Mouse (Mus musculus) adrenal gland, adult 18-20 months (tissue): ENCODE results near the gene Ptprh. TPM values are rescaled to one million over a fixed set of nuclear protein-coding genes. Genes with fewer than 3 reads are reported as not detected.

Experiments
- DNase-seq, 2 experiments: peaks; one replicate each; pipeline ENCODE4 v3.0.0; 2021 to 2022; ENCODE audit warnings: low spot score in 2 of 2
- total RNA-seq, 2 experiments: library from RNA; stranded (reverse); gene quantifications; 1 replicate in 1 of 2; 2 replicates in 1 of 2; pipeline ENCODE4 v1.2.3; 2021

Ptprh gene
- total RNA-seq, 2 experiments from 2014 or later, result not detected

DNA sequence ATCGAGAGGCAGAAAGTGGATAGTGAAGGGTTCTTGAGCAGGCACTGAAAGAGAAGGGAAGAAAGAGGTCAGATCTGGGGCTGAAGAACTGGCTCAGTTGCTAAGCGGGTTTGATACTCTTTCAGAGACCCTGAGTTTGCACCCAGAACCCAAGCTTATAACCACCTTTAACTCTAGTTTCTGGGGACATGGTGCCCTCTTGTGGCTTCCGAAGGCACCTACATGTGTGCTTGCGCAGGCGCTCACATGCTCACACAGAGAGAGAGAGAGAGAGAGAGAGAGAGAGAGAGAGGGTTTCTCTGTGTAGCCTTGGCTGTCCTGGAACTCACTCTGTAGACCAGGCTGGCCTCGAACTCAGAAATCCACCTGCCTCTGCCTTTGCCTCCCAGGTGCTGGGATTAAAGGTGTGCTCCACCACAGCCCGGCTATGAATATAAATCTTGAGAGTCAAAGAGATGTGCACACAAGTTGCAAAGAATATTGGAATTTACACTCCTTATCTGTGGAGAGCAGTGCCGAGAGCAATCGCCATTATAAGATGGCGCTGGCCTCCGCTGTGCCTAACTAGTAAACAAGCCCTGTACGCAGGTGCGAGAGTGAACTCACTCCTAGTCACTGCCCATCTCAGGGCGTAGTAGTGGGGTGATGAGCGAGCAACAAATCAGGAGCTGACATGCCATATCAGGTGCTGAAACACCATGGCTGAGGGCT, 79.5 kb downstream of the Ptprh start, which contains the start of gene Tnni3:
TSS of gene Tnni3 (minus strand) at position 18 of the 711 bp plus-strand sequence.
- DNase-seq, result peak; percentile 26 to 46

DNA sequence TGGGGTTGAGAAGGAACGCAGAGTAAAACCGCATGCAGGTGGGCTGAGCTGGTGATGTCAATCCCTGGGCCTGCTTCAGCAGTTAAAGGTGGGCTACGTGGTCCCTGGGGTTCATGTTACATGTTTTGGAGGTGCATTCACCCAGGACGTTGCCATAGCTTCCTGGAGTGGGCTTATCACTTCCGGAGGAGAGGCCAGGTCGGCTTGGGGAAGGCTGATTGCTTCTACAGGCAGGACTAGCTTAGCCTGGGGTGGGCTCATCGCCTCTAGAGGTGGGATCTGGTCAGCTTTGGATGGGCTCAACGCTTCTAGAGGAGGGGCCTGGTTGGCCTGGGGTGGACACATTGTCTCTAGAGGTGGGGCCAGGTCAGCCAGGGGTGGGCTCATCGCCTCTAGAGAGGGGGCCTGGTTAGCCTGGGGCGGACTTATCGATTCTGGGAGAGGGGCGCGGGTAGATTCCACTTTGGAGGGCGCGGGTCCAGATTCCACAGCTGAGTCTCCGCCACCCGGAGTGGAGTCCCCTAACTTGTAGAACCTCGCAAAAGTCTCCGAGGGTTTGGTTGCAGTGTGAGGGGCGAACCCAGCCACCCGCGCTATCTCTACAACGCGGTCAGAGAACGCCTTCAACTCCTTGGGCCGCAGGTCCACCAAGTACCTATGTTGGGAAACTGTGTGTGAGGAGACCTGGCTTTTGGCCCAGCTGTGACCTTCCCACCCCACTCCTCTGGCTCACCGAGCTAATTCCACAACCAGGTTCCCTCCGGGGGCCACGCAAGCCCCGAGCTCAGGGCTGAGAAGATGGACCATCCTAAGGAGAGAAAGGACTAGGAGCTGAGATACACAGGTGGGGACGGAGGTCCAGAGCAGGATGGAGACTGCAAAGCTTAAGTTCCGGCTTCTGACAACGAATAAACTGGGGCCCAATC, 80.4 kb downstream of the Ptprh start:
- DNase-seq, result no peak

DNA sequence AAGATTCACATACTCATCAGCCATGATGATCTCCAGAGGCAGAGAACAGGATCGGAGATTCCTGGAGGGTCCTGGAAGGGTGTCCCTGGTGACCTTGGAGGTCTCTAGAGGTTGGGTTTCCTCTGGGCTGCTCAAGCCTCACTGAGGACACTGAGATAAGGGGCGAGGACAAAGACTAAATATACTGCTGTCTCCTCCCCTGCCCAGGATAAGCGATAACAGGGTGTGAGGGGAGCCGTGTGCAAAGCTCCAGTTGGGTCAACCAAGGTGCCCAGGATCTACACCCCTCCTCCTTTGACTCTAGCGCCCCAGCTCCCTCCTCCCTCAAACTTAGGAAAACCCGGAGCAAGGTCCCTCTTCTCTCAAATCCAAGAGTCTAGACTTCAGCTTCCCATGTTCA, 81.5 kb downstream of the Ptprh start:
- no peak for DNase-seq

DNA sequence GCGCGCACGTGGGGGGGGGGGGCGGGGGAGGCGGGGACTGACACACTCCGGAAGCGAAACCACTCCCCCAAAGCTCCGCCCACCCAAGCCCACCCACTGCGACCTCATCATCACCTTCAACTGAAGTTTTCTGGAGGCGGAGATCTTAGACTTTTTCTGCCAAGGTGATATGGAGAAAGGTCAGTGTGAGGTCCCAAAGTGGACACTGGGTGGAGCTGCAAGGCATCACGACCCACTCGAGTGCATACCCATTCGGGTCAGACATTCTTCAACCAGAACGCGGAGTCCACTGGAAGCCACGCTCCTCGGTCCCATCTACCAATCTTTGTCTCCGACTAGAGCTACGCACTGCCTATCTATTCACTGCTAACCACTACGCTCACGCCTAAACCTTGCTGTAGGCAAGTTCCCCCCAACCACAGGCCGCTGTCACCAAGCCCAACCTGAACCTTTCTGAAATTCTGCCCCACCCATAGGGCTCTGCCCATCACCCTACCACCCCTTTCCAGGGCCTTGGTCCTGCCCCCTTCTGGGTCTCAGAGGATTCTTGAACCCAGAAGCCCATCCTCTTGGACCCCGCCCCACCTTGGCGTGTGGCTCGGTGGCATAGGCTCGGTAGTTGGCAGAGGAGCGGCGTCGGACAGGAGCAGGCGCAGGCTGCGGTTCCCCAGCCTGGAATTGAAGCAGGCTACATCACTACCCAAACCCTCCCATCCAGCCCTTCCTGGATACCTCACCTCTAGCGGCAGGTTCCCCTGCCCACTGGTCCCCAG, 82.4 kb downstream of the Ptprh start:
- DNase-seq, result no peak

DNA sequence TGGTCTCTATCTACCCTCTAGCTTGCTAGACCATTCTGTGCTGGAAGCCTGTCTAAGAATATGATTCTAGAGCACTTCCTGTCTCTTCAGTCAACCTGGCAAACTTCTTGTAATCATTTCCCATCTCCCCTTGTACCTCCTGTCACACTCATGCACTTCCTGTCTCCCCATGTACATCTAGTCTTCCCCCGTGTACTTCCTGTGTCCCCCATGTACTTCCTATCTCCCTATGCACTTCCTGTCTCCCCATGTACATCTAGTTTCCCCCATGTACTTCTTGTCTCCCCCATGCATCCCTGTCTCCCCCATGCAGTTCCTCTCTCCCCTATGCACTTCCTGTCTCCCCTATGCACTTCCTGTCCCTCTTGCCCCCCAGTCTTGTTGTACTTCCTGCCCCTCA, 85.4 kb downstream of the Ptprh start:
- DNase-seq, result no peak

DNA sequence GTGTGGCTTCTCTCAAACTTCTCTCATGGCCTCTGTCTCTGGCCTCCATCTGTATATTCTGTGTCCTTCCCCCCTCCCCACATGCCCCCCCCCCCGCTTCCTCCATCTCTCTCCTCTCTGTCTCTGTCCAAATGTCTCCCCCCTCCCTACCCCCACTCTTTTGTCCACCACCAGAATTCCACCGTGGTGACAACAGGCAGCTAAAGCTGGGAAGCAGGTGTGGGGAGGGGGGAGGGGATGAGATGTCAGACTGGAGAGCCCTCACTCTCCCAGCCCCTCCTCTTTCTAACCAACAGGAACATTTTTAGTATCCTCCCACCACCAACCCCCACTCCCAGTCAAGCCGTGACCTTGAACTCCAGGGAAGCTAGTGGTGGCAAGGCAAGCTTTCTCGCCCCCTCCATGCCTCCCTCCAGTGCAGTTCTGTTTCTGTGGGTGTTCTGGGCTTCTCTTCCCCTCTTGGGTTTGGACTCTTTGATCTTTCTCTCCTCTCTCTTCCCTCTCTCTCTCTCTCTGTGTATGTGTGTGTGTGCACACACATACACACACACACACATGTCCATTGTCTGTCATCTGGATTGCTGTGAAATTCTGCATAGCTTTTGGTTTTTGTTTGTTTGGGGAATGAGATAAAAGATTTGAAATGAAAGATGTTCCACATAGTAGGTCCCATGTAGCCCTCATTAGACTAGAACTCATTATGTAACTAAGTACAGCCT, 87.3 kb downstream of the Ptprh start, which contains the start of gene Tnnt1:
TSS of gene Tnnt1 (minus strand) at position 51 of the 719 bp plus-strand sequence.
- DNase-seq, result no peak

DNA sequence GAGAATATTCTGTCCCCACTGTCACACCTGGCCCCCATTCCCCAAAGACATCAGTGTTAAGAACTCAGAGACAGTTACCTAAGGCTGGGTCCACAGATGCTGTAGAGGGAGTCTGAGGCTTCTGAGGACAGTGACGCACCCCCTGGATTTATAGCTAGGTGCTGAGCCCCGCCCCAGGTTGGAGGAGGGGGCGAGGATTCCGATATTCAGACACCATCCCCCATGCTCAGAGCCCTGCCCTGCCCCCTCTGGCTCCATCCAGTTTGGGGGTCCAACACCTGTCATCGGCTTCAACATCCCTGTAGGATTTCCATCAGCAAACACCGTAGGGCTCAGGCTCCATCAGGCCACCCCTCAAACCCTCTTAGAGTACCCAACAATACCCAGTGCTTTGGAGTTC, 88.0 kb downstream of the Ptprh start:
- DNase-seq, result no peak

DNA sequence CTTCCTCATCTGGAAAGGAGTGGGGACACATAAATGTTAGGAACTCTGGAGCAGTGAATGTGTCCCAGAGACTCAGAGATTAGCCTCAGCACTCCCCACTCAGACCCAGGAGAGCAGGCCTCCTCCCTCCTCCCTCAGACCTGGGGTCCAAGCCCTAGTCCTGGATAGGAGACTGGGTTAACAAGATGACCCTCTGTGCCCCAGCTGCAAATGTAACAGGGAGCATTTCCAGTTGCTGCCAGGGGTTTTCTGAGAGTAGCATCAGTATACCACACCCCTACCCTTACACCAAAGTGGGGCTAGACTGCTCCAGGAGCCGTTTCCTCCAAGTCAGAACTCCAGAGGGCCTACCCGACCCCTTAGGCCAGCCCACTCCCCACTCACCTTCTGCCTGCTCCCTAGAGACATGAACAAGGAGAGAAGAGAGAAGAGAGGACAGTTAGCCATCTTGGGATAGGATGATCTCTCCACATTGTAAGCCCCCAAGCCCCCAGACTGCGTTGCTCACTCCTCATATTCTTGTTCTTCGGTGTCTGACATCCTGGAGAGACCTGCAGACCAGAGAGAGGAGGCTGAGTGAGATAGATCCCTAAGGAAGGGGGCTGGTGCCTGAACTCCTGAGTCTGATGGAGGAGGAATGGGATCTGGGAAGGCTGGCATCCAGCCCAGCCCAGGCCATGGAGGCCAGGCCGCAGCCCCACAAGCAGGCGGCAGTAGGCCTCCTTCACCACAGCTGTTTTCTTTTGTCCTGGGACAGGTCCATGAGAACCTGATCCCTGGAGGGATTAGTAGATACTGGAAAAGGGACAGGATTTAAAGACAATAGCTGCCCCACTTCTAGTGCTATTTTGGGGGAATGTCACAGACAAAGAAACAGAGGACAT, 89.8 kb downstream of the Ptprh start:
- DNase-seq, result no peak

DNA sequence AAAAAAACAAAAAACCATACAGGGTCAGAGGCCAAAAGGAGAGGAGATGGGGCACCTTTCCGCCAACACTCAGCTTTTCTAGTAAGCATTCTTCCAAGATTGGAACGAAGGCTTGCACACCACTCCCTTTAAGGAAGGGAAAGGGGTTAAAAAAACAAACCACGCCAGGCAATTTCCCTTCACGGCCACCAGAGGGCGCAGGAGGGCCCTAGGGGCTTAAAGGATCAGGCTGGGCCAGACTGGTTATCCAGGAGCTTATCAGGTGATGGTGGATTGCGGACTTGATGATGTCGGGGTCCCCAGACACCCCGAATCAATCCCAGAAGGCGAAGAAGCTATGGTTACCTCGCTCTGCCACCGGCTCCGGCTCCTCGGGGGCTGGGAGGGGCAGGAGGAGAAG, 90.6 kb downstream of the Ptprh start:
- no peak for DNase-seq

DNA sequence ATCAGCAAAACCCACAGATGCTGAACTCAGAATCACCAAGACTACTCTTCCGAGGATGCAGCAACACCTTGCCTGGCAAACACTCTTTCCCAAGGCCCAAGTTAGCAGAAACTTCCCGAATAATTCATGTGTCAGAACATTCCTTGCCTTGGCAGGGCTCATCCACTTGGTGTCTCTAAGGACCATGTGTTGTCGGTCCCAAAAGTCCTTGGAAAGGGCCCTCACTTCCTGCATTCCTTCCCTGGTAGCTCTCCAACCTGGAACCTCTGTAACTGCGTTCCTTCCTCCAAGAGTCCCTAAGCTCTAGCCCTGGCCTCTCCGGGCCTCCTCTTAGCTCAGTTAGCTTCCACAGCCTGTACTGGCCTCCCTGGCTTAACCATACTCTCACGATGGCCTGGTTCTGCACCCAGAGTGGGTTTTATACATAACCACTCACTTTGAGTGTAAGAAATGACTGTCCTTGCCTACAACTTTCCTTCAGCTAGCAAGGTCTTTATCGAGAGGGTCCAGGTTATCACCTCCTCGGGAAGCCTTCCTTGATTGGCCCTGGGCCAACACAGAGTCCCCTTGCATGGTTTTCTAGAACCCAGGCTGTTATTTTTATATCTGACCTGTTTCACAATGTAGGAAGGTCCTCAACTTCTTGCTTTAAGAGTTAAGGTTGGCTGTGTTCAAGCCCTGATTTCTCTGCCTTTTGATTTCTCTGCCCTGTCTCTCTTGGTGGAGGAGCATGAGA, 92.2 kb downstream of the Ptprh start:
- no peak for DNase-seq

DNA sequence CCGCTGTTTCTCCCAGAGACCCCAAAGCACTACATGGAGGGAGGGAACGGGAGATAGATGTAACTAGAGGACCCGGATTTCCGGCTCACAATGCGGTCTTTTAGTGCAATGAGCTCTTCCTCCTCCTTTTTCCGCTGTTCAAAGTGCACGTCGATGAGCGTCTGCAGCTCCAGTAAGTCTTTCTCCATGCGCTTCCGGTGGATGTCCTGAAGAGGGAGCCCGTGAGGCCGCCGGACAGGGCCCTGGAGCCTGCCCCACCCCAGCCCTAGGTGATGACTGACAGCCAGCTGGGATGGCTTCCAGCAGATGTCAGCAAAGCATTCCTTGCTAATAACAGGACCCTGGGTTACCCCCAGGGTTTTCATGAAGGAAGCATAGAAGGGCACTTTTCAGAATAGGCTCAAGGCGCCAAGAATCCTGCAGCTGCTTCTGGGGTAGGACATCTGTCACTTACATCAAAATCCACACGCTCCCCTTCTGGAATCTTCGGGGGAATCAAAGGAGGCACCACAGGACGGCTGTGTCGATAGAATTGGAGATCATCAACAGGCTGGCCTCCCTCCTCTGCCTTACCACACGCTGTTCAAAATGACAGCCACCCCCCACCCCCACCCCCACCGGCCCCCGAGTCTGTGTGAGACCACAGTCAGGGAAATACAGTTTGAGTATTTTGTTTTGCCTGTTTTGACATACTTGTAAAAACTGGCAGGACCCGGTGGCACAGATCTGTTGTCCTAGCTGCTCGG, 93.8 kb downstream of the Ptprh start:
- DNase-seq, result peak; percentile 59 to 62

DNA sequence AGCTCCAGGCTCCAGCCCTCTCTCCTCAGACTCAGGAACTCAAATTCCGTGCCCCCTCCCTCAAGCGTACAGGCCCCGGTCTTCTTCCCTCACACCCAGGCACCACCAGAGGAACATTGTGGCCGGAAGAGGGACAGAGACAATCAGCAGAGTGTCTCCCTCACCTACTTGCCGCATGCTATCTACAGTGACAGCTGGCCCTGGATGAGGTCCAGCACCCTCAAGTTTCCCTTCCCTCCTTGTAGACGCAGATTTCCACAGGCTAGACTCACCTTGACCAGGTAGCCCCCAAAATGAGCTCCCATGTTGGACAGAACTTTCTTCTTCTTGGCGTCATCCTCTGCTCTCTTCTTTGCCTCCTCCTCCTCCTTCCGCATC, 95.1 kb downstream of the Ptprh start:
- no peak for DNase-seq

DNA sequence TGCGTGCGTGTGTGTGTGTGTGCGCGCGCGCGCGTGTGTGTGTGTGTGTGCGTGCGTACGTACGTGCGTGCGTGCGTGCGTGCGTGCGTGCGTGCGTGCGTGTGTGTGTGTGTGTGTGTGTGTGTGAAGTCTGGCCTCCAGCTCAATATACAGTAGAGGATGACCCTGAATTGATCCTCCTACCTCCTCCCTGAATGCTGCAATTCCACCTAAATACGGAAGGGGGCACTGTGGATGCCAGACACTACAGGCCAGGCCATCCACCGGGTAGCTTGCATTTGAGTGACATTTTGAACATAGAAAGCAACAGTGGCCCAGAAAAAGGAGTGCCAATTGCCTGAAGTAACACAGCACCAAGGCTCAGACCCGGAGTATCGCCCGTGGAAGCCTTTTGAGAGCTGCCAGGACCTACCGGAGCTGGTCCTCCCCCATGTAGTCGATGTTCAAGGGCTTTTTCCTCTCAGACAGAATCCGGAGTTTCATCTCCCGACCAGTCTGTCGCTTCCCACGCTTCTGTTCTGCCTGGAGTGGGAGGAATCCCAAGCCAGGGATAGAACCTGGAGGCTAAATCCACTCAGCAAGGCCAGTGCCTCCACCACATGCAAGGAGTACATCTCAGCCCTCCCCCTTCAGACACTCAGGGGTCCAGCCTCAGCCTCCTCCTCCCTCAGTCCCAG, 95.6 kb downstream of the Ptprh start:
- DNase-seq, result no peak

DNA sequence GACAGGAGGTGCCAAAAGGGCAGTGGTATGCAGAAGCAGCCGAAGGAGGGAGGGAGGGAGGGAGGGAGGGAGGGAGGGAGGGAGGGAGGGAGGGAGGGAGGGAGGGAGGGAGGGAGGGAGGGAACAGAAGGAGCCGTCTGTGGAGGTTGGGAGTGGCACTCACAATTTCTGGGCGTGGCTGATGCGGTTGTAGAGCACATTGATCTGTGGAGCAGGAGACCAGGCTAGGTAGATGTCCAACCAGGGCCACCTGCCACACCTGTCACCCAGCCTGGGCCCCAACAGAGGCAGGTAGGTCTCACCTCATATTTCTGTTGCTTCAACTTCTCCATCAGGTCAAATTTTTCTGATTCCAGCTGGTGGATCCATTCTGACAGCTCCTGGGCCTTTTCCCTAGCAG, 96.6 kb downstream of the Ptprh start:
- DNase-seq, result no peak

DNA sequence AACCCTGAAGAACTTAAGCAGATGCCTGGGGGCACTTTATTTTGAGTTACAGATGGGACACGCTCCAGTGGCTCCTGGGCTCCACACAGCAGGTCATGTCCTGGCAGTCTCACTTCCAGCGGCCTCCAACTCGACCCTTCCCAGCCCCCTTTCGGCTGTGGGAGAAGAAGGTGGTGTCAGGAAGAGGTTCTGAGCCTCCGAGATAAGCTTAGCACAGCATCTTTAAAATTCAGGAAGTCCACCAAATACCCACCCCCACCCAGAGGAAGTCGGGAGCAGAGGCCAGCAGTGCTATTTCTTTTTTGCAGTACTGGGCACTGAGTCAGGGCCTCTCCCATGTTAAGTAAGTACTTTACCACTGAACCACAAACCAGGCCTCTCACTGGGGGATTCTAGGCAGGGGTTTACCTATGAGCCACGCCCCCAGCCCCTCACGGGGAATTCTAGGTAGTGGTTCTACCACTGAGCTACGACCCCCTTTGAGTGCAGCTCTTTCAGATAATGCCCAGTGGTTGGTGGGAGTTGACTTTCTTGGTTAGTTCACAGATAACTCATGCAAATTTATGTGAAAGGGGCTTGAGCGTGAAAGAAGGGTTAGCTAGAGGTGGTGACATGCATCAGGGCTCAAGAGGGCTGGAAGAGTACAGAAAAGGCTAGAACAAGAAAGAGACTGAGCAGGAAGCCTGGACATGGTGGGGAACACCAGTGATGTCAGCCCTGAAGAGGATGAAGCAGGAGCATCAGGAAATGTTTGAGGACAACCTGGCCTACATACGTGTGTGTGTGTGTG, 99.0 kb downstream of the Ptprh start:
- DNase-seq, result no peak

DNA sequence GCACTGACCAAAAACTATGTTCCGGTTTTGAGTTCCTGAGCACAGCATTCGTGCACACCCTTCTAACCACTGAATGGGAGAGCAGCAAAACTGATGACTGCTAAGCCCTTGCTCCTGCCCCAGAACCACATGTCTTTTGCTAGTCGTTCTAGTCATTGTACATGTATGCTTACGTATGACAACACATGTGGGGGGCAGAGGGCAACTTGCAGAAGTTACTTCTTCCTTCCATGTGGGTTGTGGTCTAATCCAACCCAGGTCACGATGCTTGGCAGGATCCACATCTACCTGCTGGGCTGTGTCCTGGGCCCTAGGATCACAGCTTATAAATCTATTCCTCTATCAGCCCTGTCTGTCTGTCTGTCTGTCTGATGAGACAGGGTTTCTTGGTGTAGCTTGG, 100.0 kb downstream of the Ptprh start:
- no peak for DNase-seq

DNA sequence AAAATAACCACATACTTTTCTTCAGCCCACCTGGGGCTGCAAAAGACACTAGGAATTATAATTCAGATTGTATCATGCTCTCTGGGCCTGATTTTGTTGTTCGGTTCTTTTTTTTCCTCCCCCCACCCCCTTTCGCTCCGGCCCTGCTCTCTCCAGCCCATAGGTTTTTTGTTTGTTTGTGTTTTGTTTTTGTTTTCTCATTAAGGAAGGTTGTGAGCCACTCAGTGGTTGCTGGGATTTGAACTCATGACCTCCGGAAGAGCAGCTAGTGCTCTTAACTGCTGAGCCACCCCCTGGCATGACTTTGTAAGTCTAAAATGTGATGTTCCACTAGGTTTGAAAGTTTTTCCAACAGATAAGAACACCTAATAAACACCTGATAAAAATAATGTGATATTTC, 100.7 kb downstream of the Ptprh start:
- no peak for DNase-seq
